Mouse (Mus musculus) lung, embryonic 16.5 days (tissue): ENCODE results near the gene Pla2g5. TPM values are rescaled to one million over a fixed set of nuclear protein-coding genes. Genes with fewer than 3 reads are reported as not detected.

Experiments
- ATAC-seq: fragments of 200-750 bp; cut with Nextera tagmentation; 2 replicates; pipeline ENCODE4 v1.8.0; 2017; ENCODE audit warnings: low read depth, mild to moderate bottlenecking, moderate library complexity
- H3K27ac ChIP-seq: fragments of 300-500 bp; sonication (generic); 2 replicates; pipeline ENCODE4 v1.5.1; 2014; ENCODE audit warnings: mild to moderate bottlenecking, control low read depth, low read length
- H3K27me3 ChIP-seq: fragments of 300-500 bp; sonication (generic); 2 replicates; pipeline ENCODE4 v1.6.1; 2014; ENCODE audit warnings: low read depth, low read length, mixed read lengths; ENCODE audit not compliant: control insufficient read depth, insufficient read depth
- H3K36me3 ChIP-seq: fragments of 300-500 bp; sonication (generic); 2 replicates; pipeline ENCODE4 v1.6.1; 2014; ENCODE audit warnings: low read length; ENCODE audit not compliant: control insufficient read depth, insufficient read depth
- H3K4me1 ChIP-seq: fragments of 300-500 bp; sonication (generic); replicated peaks from 2 replicates; pipeline ENCODE4 v1.6.1; 2014; ENCODE audit warnings: low read length, mixed read lengths; ENCODE audit not compliant: control insufficient read depth, insufficient read depth
- H3K4me2 ChIP-seq: fragments of 300-500 bp; sonication (generic); 2 replicates; pipeline ENCODE4 v1.6.1; 2014; ENCODE audit warnings: low read depth, low read length, control low read depth
- H3K4me3 ChIP-seq: fragments of 300-500 bp; sonication (generic); 2 replicates; pipeline ENCODE4 v1.5.1; 2014; ENCODE audit warnings: mild to moderate bottlenecking, low read length, control low read depth
- H3K9ac ChIP-seq: fragments of 300-500 bp; sonication (generic); 2 replicates; pipeline ENCODE4 v1.6.1; 2014; ENCODE audit warnings: low read length, control low read depth
- H3K9me3 ChIP-seq: fragments of 300-500 bp; sonication (generic); 2 replicates; pipeline ENCODE4 v1.6.1; 2016; ENCODE audit warnings: low read length; ENCODE audit not compliant: control insufficient read depth
- WGBS: fragments of 180-500 bp; shearing (Covaris S2); extraction: QIAGEN DNeasy Blood & Tissue Kit; methylation state at CpG from one replicate; pipeline ENCODE4 v1.1.7; 2014; 5-methylcytosine and 5-hydroxymethylcytosine counted together
- polyA plus RNA-seq: library from polyadenylated mRNA; unstranded; fragments of >200 nt; fragmentation: Nextera tagmentation; extraction: Ambion mirVana; gene quantifications from 2 replicates; pipeline ENCODE4 v1.2.1, GENCODE M21; 2015

The Pla2g5 gene
- polyA plus RNA-seq, 1 experiment from 2014 or later = 0.60 TPM

- H3K36me3 ChIP-seq = no peaks in the 10 kb centered on the region
- no peaks in the 10 kb centered on the region for H3K27me3 ChIP-seq
- H3K4me3 ChIP-seq = no peak overlapping the region
- no peak overlapping the region for H3K9ac ChIP-seq
- H3K4me1 ChIP-seq = no peaks in the 10 kb centered on the region
- no peak overlapping the region for H3K27ac ChIP-seq
- ATAC-seq = no peak
- no peak overlapping the region for H3K4me2 ChIP-seq
- WGBS = 54% methylated on average over 9 of the region's 9 CpGs
- H3K9me3 ChIP-seq = 0 out of 2 replicates have a peak, but pooled peaks cover 2% of the 10 kb centered on the region
Measured at GRCm38 (mm10) chr4:138754432-138754831, 108.8 kb downstream of the Pla2g5 start.

- Histone ChIP-seq H3K27ac (no peak overlapping the region), H3K36me3 (no peaks in the 10 kb centered on the region), H3K9me3 (0 out of 2 replicates have a peak, but pooled peaks cover 2% of the 10 kb centered on the region), H3K27me3 (no peaks in the 10 kb centered on the region), H3K4me1 (no peaks in the 10 kb centered on the region), H3K4me2 (no peak overlapping the region), H3K9ac (no peak overlapping the region), H3K4me3 (no peak overlapping the region)
- no peak for ATAC-seq
- WGBS = 77% methylated on average over 3 of the region's 3 CpGs
Measured at GRCm38 (mm10) chr4:138753608-138754007, 109.7 kb downstream of the Pla2g5 start.

DNA sequence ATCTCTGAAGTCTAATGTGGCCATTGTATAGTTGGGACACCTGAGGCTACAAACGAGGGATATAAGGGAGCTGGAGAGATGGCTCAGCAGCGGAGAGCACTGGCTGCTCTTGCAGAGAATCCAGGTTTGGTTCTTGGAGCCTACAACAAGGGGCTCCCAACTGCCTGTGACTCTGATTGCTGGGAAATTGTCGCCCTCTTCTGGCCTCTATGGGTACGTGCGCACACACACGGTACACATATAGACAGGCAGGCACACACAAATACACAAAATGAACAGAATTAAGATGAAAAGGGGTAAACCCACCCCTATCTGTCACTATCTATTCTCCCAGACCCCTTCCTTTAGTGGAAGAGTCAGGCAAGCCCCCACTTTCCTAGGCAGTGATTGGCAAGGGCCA lies 110.7 kb downstream of the Pla2g5 start:
- no peak for ATAC-seq
- Histone ChIP-seq H3K36me3 (no peaks in the 10 kb centered on the region), H3K9ac (no peak overlapping the region)

More for the DNA sequence above, 110.7 kb downstream of the Pla2g5 start:
- H3K4me1 ChIP-seq = peaks cover 3% of the 10 kb centered on the region; the same call in 1 of the 2 replicates
- no peak overlapping the region for H3K4me2 ChIP-seq
- no peak overlapping the region for H3K27ac ChIP-seq
- 0 out of 2 replicates have a peak, but pooled peaks cover 2% of the 10 kb centered on the region for H3K9me3 ChIP-seq
- H3K27me3 ChIP-seq = no peaks in the 10 kb centered on the region
- WGBS = 96% methylated on average over 6 of the region's 6 CpGs
- H3K4me3 ChIP-seq = no peak overlapping the region

Other genes starting within 250 kb of the Pla2g5 start
- gene Vwa5b1, start 227.6 kb downstream of the Pla2g5 start, polyA plus RNA-seq = 0.09 and 0.15 TPM in 2 replicates
- gene Pla2g2c, start 138.7 kb downstream of the Pla2g5 start, polyA plus RNA-seq = 0.30 and 0.41 TPM in 2 replicates
- 6.6 and 8.3 TPM in 2 replicates for gene Ubxn10, start 126.3 kb downstream of the Pla2g5 start, polyA plus RNA-seq
- gene Pla2g2f, start 105.9 kb downstream of the Pla2g5 start, polyA plus RNA-seq = not detected in 2 replicates
- gene Pla2g2d, start 87.7 kb downstream of the Pla2g5 start, polyA plus RNA-seq = not detected in 2 replicates
- gene Gm13030, start 10.5 kb upstream of the Pla2g5 start, polyA plus RNA-seq = not detected in 2 replicates
- gene Pla2g2e, start 14.5 kb upstream of the Pla2g5 start, polyA plus RNA-seq = not detected in 2 replicates
- 3.1 TPM in 2 replicates for gene Otud3, start 50.5 kb upstream of the Pla2g5 start, polyA plus RNA-seq
- gene Rnf186, start 103.6 kb upstream of the Pla2g5 start, polyA plus RNA-seq = 4.0 and 5.9 TPM in 2 replicates
- 6.3 and 6.8 TPM in 2 replicates for gene Tmco4, start 109.4 kb upstream of the Pla2g5 start, polyA plus RNA-seq
- gene Htr6, start 212.1 kb upstream of the Pla2g5 start, polyA plus RNA-seq = not detected in 2 replicates
- gene Nbl1, start 229.5 kb upstream of the Pla2g5 start, polyA plus RNA-seq = 57.4 and 70.9 TPM in 2 replicates